Mouse (Mus musculus): ENCODE results near the gene Pfdn6.
"Not testable (repeated sequence)": the region's sequence is repeated elsewhere in the genome, so short reads cannot be mapped to it uniquely, and the experiment has no call there.

The Pfdn6 gene

GRCm38 (mm10) chr17:33890533-33891059 is 49.5 kb downstream of the Pfdn6 start, which contains the start of gene Kifc1:
Gene Kifc1 (minus strand): TSS chr17:33890661.
- peak; percentile 99 for DNase-seq

DNA sequence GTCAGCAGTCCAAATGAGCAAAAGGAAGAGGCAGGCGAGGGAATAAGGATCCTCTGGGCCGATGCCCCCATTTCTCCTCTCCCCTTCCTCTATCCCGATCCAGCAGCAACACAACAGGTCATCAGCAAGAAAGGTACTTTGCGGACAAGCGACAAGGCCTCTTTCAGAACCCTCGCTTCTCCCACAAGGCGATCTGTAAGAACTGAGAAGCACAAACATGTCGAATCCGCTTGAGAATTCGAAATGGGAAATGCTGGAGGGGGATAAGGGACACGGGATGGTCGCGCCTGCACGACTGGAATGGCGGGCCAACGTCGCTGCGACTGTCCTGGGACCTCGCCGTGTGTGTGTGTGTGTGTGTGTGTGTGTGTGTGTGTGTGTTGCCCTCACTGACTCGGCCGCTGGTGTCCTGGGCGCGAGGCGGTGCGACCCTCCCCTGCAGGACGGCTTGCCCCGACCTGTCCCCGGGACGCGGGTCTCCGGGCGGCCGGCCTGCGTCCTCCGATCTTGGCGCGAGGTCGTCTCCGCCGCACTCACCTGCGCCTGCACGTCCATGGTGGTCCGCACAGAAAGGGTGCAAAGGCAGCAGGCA is 50.1 kb downstream of the Pfdn6 start:
- DNase-seq, result not testable (repeated sequence)

Measured in lung, postnatal 14 days (tissue).